Mouse (Mus musculus): ENCODE data around the gene Ctsh. TPM values are rescaled to one million over a fixed set of nuclear protein-coding genes. Genes with fewer than 3 reads are reported as not detected.

The Ctsh gene
- polyA plus RNA-seq, 1 experiment, result not detected

DNA sequence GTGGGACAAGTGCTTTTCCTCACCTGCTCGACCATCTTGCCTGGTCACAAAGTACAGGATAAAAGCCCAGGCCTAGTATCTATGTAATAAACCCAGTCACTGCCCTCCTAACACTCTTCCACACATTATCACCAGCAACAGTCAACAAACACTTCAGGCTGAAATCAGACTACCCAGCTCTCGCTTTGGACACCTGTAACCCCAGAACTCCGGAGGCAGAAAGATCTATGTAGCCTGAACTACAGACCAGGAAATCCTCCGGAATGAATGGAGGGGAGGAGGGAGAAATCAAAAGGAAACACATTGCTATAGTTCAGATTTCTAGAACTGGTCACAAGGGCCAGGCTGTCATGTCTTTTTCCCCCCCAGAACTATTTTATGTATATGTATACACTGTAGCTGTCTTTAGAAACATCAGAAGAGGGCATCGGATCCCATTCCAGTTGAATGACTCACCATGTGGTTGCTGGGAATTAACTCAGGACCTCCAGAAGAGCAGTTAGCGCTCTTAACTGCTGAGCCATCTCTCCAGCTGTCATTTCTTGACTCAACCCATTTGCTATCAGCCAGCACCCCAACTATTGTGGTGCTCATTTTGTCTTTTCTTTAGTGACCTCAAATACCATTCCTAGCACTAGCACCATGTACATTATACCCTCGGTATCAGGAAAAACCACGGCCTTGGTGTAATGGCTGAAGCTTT is 31.0 kb downstream of the Ctsh start:
- TF ChIP-seq GATA1 (IDR thresholded peaks at IDR 0.05; ENCODE audit: low read length), result no peak

- TF ChIP-seq GATA1 (IDR thresholded peaks at IDR 0.05; ENCODE audit: low read length), result no peak
These were observed 34.0 kb downstream of the Ctsh start for GRCm38 (mm10) chr9:90087906-90088485.

DNA sequence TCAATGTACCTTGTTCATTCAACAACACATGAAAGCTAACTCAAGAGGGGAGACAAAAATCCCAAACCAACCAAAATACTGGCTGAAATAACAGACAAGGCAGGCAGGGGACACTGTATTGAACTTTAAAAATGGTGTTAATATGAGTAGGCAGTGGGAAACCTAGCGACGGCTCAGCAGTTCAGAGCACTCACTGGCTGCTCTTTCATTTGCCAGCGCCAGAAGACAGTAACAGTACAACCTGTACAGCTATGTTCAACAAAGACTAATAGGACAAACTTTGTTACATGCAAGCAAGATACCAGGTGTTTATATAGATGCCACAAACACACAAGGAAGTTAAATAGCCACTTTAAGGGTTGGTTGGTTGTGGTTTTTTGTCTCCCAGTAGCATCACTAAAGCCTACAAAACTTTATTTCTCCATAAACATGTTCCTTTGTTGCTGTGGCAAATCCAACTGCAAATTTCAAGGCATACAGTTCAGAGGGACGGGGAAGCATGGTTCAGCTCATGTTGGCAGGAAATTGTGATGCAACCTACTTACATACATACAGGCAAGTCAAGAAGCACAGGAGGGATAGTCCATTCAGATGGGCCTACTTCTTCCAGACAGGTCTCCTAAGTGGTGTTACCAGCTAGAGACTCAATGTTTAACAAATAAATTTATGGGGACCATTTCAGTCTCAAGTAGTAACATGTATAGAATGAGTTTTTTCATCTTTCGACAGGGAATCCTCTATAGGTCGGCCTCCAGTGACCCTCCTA is 35.6 kb downstream of the Ctsh start:
- no peak for TF ChIP-seq GATA1 (IDR thresholded peaks at IDR 0.05; ENCODE audit: low read length)

GRCm38 (mm10) chr9:90098934-90099333 is 45.0 kb downstream of the Ctsh start:
- no peak for TF ChIP-seq GATA1 (IDR thresholded peaks at IDR 0.05; ENCODE audit: low read length)

GRCm38 (mm10) chr9:90100760-90101159 is 46.8 kb downstream of the Ctsh start:
- no peak for TF ChIP-seq GATA1 (IDR thresholded peaks at IDR 0.05; ENCODE audit: low read length)

DNA sequence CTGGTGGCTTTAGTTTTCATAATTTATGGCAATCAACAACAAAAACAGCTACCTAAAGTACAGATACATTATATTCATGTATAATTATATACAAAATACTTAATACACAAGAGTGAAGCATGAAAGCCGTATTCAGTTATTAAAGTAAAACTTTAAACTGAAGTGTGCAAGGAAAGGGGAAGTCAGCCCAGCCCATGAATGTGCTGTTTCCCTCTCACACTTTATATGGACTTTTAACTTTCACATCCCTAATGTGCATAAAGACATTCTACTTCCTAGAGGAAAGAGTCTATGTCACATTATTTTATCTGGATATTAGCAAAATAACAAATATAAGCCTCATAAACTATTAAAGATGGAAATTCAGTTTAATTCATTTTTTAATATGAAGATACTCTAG is 51.5 kb downstream of the Ctsh start:
- TF ChIP-seq GATA1 (IDR thresholded peaks at IDR 0.05; ENCODE audit: low read length), result no peak

DNA sequence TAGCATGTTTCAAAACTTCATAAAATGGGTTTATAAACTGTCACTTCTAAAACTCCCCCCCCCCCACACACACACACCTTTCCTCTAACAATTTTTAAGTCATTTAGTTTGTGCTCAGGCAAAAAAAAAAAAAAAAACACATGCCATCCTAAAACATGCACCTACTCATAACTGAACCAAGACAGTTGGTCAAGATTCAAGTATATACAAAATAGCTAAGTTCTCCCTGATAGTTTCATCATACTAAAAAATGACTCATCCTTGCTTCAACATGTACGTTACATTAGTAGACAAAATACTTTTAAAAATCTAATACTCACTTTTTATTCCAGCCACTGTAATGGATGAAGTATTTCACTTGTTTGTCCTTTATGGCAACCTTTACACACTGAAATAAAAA is 53.0 kb downstream of the Ctsh start:
- no peak for TF ChIP-seq GATA1 (IDR thresholded peaks at IDR 0.05; ENCODE audit: low read length)

- no peak for TF ChIP-seq GATA1 (IDR thresholded peaks at IDR 0.05; ENCODE audit: low read length)
These were observed 54.3 kb downstream of the Ctsh start for GRCm38 (mm10) chr9:90108272-90108671.

DNA sequence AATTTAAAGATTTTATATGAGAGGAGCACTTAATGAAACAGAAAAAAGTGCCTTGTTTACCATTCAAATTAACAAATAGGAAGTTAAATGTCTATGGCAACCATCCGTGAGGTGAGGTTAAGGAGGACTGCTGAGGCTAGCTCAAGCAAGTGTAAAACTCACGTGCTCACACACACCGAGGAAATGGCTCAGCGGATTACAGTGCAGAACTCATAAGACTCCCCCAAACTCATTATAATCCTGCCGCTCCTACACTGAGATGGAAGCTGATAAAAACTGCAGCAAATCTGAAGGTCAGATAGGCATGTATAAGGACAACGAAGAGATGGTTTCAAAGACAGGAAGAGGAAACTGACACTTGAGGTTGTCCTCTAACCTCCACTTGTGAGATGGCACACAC is 55.4 kb downstream of the Ctsh start:
- no peak for TF ChIP-seq GATA1 (IDR thresholded peaks at IDR 0.05; ENCODE audit: low read length)

DNA sequence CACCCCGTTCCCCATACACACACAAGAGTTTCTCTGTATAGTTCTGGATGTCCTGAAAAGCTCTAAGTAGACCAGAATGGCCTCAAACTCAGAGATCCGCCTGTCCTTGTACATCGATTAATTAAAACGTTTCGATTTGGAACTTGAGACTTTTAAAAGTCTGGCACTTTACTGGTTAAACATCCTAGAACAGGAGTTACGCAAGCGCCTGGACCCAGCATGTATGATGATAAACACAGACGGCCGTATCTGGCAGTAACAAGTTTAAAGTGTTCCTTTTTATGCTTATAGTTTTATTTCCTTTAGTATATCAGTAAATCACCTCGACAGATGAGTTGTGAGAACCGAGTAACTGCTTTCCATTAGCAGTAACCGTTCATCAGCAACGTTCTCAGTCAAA is 59.2 kb downstream of the Ctsh start:
- no peak for TF ChIP-seq GATA1 (IDR thresholded peaks at IDR 0.05; ENCODE audit: low read length)

GRCm38 (mm10) chr9:90113651-90114566 is 60.0 kb downstream of the Ctsh start:
- no peak for TF ChIP-seq GATA1 (IDR thresholded peaks at IDR 0.05; ENCODE audit: low read length)

GRCm38 (mm10) chr9:90114567-90115307 is 60.8 kb downstream of the Ctsh start, which contains the start of gene Morf4l1:
Morf4l1 (minus strand) TSS chr9:90114774.
- no peak for TF ChIP-seq GATA1 (IDR thresholded peaks at IDR 0.05; ENCODE audit: low read length)

DNA sequence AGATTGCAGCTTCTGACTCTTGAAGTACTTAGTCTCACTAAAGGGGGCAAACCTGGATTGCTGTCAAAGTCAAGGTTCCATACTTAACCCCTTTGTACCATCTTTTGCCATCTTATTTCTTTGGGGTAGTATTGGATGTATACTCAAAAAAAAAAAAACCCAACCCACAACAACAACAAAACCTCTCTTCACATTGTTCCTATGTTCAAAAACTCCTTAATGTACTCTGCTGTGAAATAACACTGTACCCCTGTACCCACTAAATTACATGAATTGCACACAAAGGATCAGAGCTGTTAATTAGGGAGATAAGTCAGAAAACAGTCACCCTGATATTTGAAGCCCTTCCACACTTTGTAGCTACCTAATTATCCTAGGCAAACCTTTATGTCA is 61.4 kb downstream of the Ctsh start:
- TF ChIP-seq GATA1 (IDR thresholded peaks at IDR 0.05; ENCODE audit: low read length), result no peak

DNA sequence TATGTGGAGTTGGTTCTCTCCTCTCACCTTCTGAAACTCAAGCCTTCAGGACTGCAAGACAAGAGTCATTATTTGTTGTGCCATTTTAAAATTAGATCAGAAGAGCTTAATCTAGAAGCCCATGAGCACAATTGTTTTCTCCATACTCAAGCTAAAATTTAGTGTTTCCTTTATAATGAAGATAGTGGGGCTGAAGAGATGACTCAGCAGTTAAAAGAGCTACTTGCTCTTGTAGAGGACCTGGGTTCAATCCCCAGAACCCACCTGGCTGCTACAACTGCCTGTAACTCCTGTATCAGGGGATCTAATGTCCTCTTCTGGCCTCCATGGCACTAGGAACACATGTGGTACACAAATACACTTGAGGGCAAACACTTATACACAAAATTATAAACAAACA is 63.3 kb downstream of the Ctsh start:
- TF ChIP-seq GATA1 (IDR thresholded peaks at IDR 0.05; ENCODE audit: low read length), result no peak

DNA sequence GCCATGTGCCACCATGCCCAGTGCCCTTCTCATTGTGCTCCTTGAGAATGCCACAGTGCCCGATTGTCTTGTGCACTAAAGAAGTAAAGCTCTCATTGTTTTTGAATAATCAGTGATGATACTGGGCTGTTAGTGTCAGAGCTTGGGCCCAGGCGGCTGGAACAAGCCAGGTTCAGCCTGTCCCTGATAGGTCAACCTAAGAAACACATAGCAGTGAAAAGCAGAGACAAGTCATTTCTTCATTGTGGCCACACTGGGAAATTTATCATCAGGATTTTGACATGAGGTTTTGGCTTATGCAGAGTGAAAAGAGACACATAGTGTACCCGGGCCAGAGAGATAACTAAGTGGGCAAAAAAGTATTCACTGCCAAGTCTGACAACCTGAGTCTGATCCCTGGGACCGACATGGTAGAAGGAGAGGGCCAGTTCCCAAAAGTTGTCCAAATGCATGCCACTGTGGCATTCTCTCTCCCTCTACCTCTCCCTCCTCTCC is 68.3 kb downstream of the Ctsh start:
- no peak for TF ChIP-seq GATA1 (IDR thresholded peaks at IDR 0.05; ENCODE audit: low read length)
